Mouse (Mus musculus) E14TG2a.4 (cell line): Measurements from ENCODE around the gene Zfhx2.

Experiments
- H3K27me3 ChIP-seq: 2 replicates; pipeline ENCODE4 v1.6.1; 2014; ENCODE audit warnings: low read length, control low read depth; ENCODE audit not compliant: insufficient read depth
- H3K36me3 ChIP-seq: 2 replicates; pipeline ENCODE4 v1.6.1; 2014; ENCODE audit warnings: low read length, control low read depth; ENCODE audit not compliant: insufficient read depth
- H3K4me1 ChIP-seq: replicated peaks from 2 replicates; pipeline ENCODE4 v1.6.1; 2014; ENCODE audit warnings: low read depth, low read length, control low read depth
- H3K4me3 ChIP-seq: replicated peaks from 2 replicates; pipeline ENCODE4 v1.5.1; 2014; ENCODE audit warnings: mild to moderate bottlenecking, low read length
- H3K9me3 ChIP-seq: 2 replicates; pipeline ENCODE4 v1.6.1; 2014; ENCODE audit warnings: low read length, control low read depth
- CTCF ChIP-seq: conservative IDR thresholded peaks from 2 replicates; pipeline ENCODE4 v1.5.1; 2014; ENCODE audit warnings: low read length
- NANOG ChIP-seq: IDR thresholded peaks from 2 replicates; pipeline ENCODE4 v1.6.1; 2014; ENCODE audit warnings: borderline replicate concordance, low read length, mixed read lengths
- POU5F1 ChIP-seq: IDR thresholded peaks from 2 replicates; pipeline ENCODE4 v1.6.1; 2014; ENCODE audit warnings: low read length, borderline replicate concordance

The Zfhx2 gene

DNA sequence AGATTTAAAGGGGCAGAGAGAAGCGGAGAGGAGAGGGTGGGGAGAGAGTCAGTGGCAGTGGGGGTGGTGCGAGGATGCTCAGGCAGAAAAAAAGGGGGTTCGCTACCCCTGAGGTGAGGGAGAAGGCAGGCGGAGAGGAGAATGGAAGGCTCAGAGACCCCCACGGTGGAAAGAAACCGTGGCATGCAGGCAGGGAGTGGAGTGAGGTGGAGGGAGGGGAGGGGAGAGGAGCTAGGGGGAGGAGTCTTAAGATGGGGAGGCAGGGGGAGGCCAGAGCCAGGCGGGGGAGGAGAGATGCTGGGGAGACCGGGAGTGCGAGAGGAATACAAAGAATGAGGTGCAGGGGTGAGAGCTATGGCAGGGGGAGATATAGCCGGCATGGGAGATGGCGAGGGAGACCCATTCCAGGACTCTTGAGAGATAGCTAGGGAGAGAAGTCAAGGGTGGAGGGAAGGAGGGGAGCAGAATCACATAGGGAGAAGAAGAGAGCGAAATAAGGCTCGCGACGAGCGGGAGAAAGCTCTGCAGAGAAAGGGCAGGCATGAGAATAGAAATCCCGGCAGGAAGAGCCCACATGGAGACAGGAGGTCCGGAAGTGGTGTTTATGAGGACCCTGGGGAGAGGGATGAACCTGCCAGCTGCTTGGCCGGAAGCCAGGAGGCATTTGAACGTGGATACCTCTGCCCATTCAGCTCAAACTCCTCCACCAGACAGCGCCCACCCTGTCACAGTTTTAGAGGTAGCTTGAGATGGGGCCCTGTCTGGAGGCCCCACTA, 24.5 kb upstream of the Zfhx2 start, which contains the start of gene Jph4:
Gene Jph4 (minus strand): TSS at position 511 of the 776 bp plus-strand sequence.
- Histone ChIP-seq H3K27me3 (peaks cover 63% of the 10 kb centered on the region), H3K4me1 (peaks cover 41% of the 10 kb centered on the region), H3K9me3 (no peaks in the 10 kb centered on the region), H3K36me3 (no peaks in the 10 kb centered on the region), H3K4me3 (peak within 1 kb of the TSS; percentile 85)
- no peak for TF ChIP-seq CTCF
- no peak for TF ChIP-seq POU5F1
- no peak for TF ChIP-seq NANOG

- peaks cover 41% of the 10 kb centered on the region for H3K4me1 ChIP-seq
- peak overlapping the region; percentile 85 for H3K4me3 ChIP-seq
- H3K36me3 ChIP-seq, result no peaks in the 10 kb centered on the region
- no peak for TF ChIP-seq CTCF
- no peak for TF ChIP-seq NANOG
- TF ChIP-seq POU5F1, result no peak
- H3K27me3 ChIP-seq, result peaks cover 70% of the 10 kb centered on the region
- no peaks in the 10 kb centered on the region for H3K9me3 ChIP-seq
These were observed 23.7 kb upstream of the Zfhx2 start for GRCm38 (mm10) chr14:55115846-55116245.

DNA sequence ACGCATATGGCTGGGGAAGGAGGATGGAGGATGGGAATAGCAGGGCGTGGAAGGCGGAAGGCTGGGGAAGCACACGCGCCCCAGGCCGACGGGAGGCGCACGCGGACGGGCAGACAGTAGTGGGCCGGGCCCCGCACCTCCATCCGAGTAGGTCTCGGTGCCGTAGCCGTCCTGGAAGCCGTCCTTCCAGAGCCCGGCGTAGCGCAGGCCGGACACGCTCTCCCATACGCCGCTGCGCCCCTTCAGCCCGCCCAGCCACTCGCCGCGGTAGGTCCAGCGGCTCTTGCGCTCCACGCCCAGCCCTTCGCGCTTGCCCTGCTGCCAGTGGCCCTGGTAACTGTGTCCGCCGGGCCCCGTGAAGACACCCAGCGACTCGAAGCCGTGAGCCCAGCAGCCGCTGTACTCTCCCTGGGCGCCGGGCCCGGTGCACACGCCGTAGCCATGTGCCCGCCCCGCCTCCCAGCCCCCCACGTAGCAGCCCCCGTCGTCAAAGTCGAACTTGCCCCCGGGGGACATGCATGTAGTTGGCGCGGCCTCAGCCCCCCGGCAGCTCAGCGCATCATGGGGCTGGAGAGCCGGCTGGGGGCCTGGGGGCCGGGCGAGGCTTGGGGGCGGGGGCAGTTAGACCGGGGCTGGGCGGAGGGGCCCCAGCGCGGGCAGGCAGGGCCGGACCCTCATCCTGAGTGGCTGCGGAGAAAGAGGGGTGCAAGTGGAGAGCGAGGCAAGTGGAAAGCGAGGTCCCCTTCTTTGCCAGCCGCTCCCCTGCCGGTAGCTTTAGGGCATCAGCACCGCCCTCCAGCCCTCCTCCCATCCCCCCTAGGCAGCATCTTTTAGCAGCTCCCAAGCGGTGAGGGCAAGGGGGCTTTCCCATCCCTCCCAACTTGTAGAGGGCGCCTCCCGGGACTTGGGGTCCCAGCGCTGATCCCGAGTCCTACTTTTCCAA, 22.9 kb upstream of the Zfhx2 start:
- Histone ChIP-seq H3K4me1 (peaks cover 44% of the 10 kb centered on the region), H3K27me3 (peaks cover 78% of the 10 kb centered on the region), H3K9me3 (no peaks in the 10 kb centered on the region), H3K36me3 (no peaks in the 10 kb centered on the region), H3K4me3 (peak overlapping the region; percentile 85)
- no peak for TF ChIP-seq POU5F1
- TF ChIP-seq NANOG, result no peak
- no peak for TF ChIP-seq CTCF

DNA sequence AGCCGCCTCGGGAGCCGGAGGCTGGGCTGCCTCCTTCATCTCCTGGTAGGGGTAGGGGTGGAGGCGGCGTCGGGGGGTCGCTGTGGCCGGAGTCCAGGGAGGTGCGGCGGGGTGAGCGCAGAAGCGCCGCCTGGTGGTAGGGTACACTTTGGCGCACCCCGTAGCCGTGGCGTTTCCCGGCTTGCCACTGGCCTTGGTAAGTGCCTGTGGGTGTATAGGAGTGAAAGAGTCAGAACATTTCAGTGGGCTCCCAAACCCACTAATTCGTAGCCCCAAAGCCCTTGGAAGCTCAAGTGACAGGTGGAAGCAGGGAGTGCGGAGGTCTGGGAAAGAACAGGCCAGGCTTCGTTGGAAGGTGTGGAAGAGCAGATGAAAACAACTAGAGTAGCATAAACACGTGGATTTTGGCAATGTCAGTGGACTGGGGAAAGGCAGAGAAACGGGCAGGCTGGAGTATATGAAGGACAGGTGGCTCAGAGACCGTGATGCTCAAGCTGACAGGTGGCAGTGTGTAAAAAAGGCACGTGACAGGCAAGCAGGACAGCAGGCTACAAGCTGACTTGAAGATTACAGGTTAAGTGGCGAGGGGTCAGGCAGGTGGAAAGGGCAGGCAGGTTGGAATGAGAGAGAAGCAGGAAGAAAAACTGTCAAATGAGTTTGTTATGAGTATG, 22.0 kb upstream of the Zfhx2 start:
- Histone ChIP-seq H3K9me3 (no peaks in the 10 kb centered on the region), H3K4me3 (peak overlapping the region; percentile 85), H3K36me3 (no peaks in the 10 kb centered on the region), H3K27me3 (peaks cover 85% of the 10 kb centered on the region), H3K4me1 (peaks cover 52% of the 10 kb centered on the region)
- TF ChIP-seq CTCF (peak; percentile 41), NANOG (no peak)

- Histone ChIP-seq H3K27me3 (peaks cover 88% of the 10 kb centered on the region), H3K4me1 (peaks cover 56% of the 10 kb centered on the region), H3K36me3 (no peaks in the 10 kb centered on the region), H3K9me3 (no peaks in the 10 kb centered on the region), H3K4me3 (peak overlapping the region; percentile 85)
- no peak for TF ChIP-seq CTCF
- TF ChIP-seq POU5F1, result no peak
- no peak for TF ChIP-seq NANOG
These were observed 21.3 kb upstream of the Zfhx2 start for GRCm38 (mm10) chr14:55113351-55113974.

GRCm38 (mm10) chr14:55111720-55112119, 19.6 kb upstream of the Zfhx2 start:
- H3K27me3 ChIP-seq, result peaks cover 88% of the 10 kb centered on the region
- TF ChIP-seq CTCF (no peak), NANOG (no peak), POU5F1 (no peak)
- no peaks in the 10 kb centered on the region for H3K9me3 ChIP-seq
- no peaks in the 10 kb centered on the region for H3K36me3 ChIP-seq
- H3K4me1 ChIP-seq, result peaks cover 63% of the 10 kb centered on the region
- H3K4me3 ChIP-seq, result no peak overlapping the region

DNA sequence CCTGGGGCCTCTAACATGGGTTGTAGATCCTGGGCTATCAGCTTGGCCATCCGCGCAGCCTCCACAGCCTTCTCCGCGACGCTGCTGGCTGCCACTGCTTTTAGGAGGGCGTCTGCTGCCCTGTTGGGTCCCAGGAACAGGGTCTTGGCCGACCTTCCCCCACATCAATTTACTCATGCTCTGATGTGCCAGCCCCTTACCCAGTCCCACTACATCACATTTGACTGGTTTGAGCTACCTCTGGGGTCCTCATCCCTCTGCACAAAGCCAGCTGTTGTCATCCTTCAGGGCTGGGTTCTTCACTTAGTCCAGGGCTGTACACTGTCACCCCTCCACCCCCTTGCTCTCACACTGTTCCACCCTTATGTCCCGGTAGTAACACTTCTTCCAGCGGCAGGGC, 18.0 kb upstream of the Zfhx2 start:
- H3K4me1 ChIP-seq, result peaks cover 64% of the 10 kb centered on the region
- peaks cover 71% of the 10 kb centered on the region for H3K27me3 ChIP-seq
- H3K4me3 ChIP-seq, result no peak overlapping the region
- no peak for TF ChIP-seq POU5F1
- TF ChIP-seq CTCF, result no peak
- no peak for TF ChIP-seq NANOG
- H3K36me3 ChIP-seq, result no peaks in the 10 kb centered on the region
- no peaks in the 10 kb centered on the region for H3K9me3 ChIP-seq
